Mouse (Mus musculus) right cerebral cortex, postnatal 10 days (tissue): ENCODE results near the gene Slc17a9.
"Not testable (repeated sequence)": the region's sequence is repeated elsewhere in the genome, so short reads cannot be mapped to it uniquely, and the experiment has no call there.

ENCODE experiments used
- DNase-seq, 2 experiments: peaks; one replicate each; pipeline ENCODE4 v3.0.0; 2021; ENCODE audit warnings: low spot score in 2 of 2

Gene Slc17a9

GRCm38 (mm10) chr2:180710276-180711155 is 14.5 kb upstream of the Slc17a9 start:
- DNase-seq = no peak

- no peak for DNase-seq
These were observed 13.5 kb upstream of the Slc17a9 start for GRCm38 (mm10) chr2:180711527-180711926.

GRCm38 (mm10) chr2:180712037-180712689 is 12.9 kb upstream of the Slc17a9 start:
- DNase-seq = no peak

- DNase-seq = not testable (repeated sequence)
These were observed 2.3 kb upstream of the Slc17a9 start for GRCm38 (mm10) chr2:180722748-180723147.

GRCm38 (mm10) chr2:180723865-180724264 is 1.2 kb upstream of the Slc17a9 start:
- DNase-seq = no peak

GRCm38 (mm10) chr2:180725414-180725778 is 333 bp downstream of the Slc17a9 start:
- DNase-seq = no peak

- DNase-seq = no peak
These were observed 980 bp downstream of the Slc17a9 start for GRCm38 (mm10) chr2:180725856-180726629.

GRCm38 (mm10) chr2:180726658-180727442 is 1.8 kb downstream of the Slc17a9 start:
- no peak for DNase-seq

GRCm38 (mm10) chr2:180727613-180728021 is 2.6 kb downstream of the Slc17a9 start:
- no peak for DNase-seq

GRCm38 (mm10) chr2:180731036-180731435 is 6.0 kb downstream of the Slc17a9 start:
- no peak for DNase-seq

- DNase-seq = no peak
These were observed 6.9 kb downstream of the Slc17a9 start for GRCm38 (mm10) chr2:180731984-180732383.

GRCm38 (mm10) chr2:180735232-180735631 is 10.2 kb downstream of the Slc17a9 start:
- peak in 1 of 2 experiments; percentile 47 for DNase-seq

- no peak for DNase-seq
These were observed 12.9 kb downstream of the Slc17a9 start for GRCm38 (mm10) chr2:180737984-180738383.

- no peak for DNase-seq
These were observed 15.3 kb downstream of the Slc17a9 start for GRCm38 (mm10) chr2:180740349-180740748.

- no peak for DNase-seq
These were observed 16.4 kb downstream of the Slc17a9 start for GRCm38 (mm10) chr2:180741421-180741820.

GRCm38 (mm10) chr2:180742820-180743219 is 17.8 kb downstream of the Slc17a9 start:
- no peak for DNase-seq

GRCm38 (mm10) chr2:180743321-180743720 is 18.3 kb downstream of the Slc17a9 start:
- DNase-seq = no peak

GRCm38 (mm10) chr2:180745248-180745927 is 20.3 kb downstream of the Slc17a9 start:
- DNase-seq = peak; percentile 91 to 92

GRCm38 (mm10) chr2:180746569-180747192 is 21.6 kb downstream of the Slc17a9 start:
- no peak for DNase-seq

- no peak for DNase-seq
These were observed 23.8 kb downstream of the Slc17a9 start for GRCm38 (mm10) chr2:180748904-180749303.
